Mouse (Mus musculus): Measurements from ENCODE around the gene Mettl21c.
"Not testable (repeated sequence)": the region's sequence is repeated elsewhere in the genome, so short reads cannot be mapped to it uniquely, and the experiment has no call there.

The Mettl21c gene

GRCm38 (mm10) chr1:44019934-44020333 lies at the start of gene Mettl21c:
Gene Mettl21c, minus strand, starts transcription at chr1:44020034.
- ATAC-seq (ENCODE audit: low TSS enrichment): no peak

- peak; percentile 98 for ATAC-seq (ENCODE audit: low TSS enrichment)
Measured at GRCm38 (mm10) chr1:44064625-44065024, 44.8 kb upstream of the Mettl21c start.

GRCm38 (mm10) chr1:44063439-44063838 lies 43.6 kb upstream of the Mettl21c start:
- ATAC-seq (ENCODE audit: low TSS enrichment): no peak

DNA sequence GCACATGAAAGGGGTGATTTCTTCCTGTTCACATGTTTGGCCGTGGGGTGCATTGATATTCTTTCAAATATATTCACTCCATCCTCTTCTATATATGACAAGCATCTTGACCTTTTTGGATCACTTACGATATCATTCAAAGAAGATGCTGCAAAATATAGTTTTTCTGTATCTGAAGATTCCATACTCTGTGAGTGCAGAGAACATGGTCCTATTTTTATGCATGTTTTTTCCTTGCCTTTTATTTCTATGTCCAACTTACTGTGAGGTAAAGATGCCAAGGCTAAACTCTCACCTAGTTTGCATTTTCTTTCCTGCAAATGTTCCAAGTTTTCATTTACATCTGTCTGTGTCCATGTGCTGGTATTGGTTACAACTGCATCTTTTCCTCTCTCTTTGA lies 42.0 kb upstream of the Mettl21c start, which contains the start of gene Gm8251:
Gene Gm8251, minus strand, starts transcription at position 101 of the 400 bp plus-strand sequence.
- no peak for ATAC-seq (ENCODE audit: low TSS enrichment)

- peak; percentile 92 for ATAC-seq (ENCODE audit: low TSS enrichment)
Measured at GRCm38 (mm10) chr1:44057805-44058204, 38.0 kb upstream of the Mettl21c start.

- ATAC-seq (ENCODE audit: low TSS enrichment): no peak
Measured at GRCm38 (mm10) chr1:44046556-44046955, 26.7 kb upstream of the Mettl21c start.

DNA sequence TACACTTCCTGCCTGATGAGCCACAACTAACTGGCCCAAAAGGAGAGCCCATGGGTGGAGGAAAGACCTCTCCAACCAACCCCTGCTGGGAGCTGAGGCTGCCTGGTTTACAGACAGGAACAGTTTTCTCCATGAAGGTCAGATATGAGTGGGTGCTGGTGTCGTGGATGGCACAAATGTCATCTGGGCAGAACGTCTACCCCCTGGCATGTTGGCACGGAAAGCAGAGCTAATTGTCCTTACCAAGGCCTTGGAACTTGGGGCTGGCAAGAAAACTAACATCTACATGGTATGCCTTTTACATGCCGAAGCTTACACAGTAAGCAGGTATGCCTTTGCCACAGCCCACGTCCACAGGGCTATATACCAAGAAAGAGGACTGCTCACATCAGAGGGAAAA lies 25.9 kb upstream of the Mettl21c start:
- not testable (repeated sequence) for ATAC-seq (ENCODE audit: low TSS enrichment)

- no peak for ATAC-seq (ENCODE audit: low TSS enrichment)
Measured at GRCm38 (mm10) chr1:44042555-44042915, 22.7 kb upstream of the Mettl21c start.

GRCm38 (mm10) chr1:44041797-44042554 lies 22.1 kb upstream of the Mettl21c start:
- peak; percentile 93 for ATAC-seq (ENCODE audit: low TSS enrichment)

DNA sequence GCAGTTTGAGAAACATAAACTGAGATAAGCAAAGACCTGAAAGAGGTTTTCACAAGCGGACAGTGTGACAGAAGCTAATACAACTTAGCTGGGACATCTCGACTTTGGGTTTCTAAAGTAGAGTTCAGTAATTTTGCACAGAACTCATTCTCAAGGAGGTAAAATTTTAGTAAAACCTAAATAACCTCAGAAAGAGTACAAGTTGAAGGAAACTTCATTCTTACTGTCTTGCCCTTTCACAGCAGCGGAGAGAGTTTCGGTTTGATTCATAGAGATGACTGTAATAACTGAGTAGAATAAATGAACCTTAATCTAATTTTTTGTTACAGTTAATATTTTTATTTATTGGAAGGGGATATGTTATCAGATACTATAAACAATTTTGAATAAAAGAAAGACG lies 13.1 kb upstream of the Mettl21c start:
- no peak for ATAC-seq (ENCODE audit: low TSS enrichment)

GRCm38 (mm10) chr1:44032213-44032612 lies 12.4 kb upstream of the Mettl21c start:
- no peak for ATAC-seq (ENCODE audit: low TSS enrichment)

GRCm38 (mm10) chr1:44027651-44028050 lies 7.8 kb upstream of the Mettl21c start:
- ATAC-seq (ENCODE audit: low TSS enrichment): no peak

GRCm38 (mm10) chr1:44022656-44023055 lies 2.8 kb upstream of the Mettl21c start:
- ATAC-seq (ENCODE audit: low TSS enrichment): no peak

DNA sequence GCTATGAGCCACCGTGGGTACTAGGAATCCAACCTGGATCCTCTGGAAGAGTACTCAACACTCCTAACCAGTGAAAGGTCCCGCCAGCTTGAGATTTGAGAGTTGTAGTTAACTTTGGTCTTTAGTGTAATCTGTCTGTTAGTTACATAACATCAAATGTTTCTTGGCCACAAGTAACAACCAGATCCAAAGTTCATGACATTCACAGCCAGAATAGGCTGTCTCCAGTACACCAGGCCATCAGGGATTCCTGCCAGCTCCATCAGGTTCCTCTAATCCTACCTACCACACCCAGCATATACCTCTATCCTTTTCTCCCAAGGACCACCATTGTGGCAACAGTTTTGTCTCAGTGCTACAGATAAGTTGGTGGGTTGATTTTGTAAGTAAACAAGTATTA lies 4.3 kb downstream of the Mettl21c start:
- no peak for ATAC-seq (ENCODE audit: low TSS enrichment)

GRCm38 (mm10) chr1:44004513-44004912 lies 15.3 kb downstream of the Mettl21c start:
- ATAC-seq (ENCODE audit: low TSS enrichment): no peak

- no peak for ATAC-seq (ENCODE audit: low TSS enrichment)
Measured at GRCm38 (mm10) chr1:43996914-43997589, 22.8 kb downstream of the Mettl21c start.

- ATAC-seq (ENCODE audit: low TSS enrichment): no peak
Measured at GRCm38 (mm10) chr1:43971089-43971488, 48.7 kb downstream of the Mettl21c start.

DNA sequence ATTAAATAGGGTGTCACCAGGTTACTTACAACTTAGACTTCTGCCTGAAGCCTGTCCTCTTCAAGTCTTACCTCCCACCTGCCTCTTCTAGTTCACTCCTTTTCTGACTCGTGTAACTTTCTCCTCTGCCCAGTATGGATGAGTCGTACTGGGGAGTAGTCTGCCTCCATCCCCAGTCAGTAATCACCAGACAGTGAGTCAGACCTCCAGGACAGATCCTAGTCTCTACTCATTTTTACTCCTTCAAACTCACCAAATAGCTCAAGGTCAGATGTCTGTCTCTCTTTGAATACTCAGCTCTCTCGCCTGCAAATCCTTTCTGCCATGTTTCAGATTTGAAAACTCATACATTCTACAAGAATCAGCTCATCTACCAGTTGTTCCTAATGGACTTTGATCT lies 50.5 kb downstream of the Mettl21c start:
- ATAC-seq (ENCODE audit: low TSS enrichment): no peak

- ATAC-seq (ENCODE audit: low TSS enrichment): no peak
Measured at GRCm38 (mm10) chr1:43966756-43967155, 53.1 kb downstream of the Mettl21c start.

- no peak for ATAC-seq (ENCODE audit: low TSS enrichment)
Measured at GRCm38 (mm10) chr1:43964381-43964780, 55.5 kb downstream of the Mettl21c start.
